Mouse (Mus musculus) NIH3T3 (cell line): ENCODE measurements at regions not wholly inside any gene's neighbourhood (a gene's known extent, or its start where the extent isn't known, plus 50 kb on each side); places are given as distances from the start of the nearest gene placed in this dataset.

Experiments used
- DNase-seq: peaks from one replicate; pipeline ENCODE4 v3.0.0-alpha.2; 2012; ENCODE audit warnings: low read depth

GRCm38 (mm10) chr16:93191174-93191573 is 365.2 kb upstream of the Runx1 start:
- no peak for DNase-seq

GRCm38 (mm10) chr16:93190301-93190700 is 364.4 kb upstream of the Runx1 start:
- DNase-seq, result peak; percentile 24

GRCm38 (mm10) chr16:93189875-93190274 is 363.9 kb upstream of the Runx1 start:
- peak; percentile 58 for DNase-seq

- DNase-seq, result peak; percentile 79
Observed at GRCm38 (mm10) chr16:93189412-93189811, 363.5 kb upstream of the Runx1 start.

GRCm38 (mm10) chr16:93186554-93186953 is 360.6 kb upstream of the Runx1 start:
- DNase-seq, result peak; percentile 81

- peak; percentile 69 for DNase-seq
Observed at GRCm38 (mm10) chr16:93182656-93183055, 356.7 kb upstream of the Runx1 start.

GRCm38 (mm10) chr16:93181497-93181896 is 355.5 kb upstream of the Runx1 start:
- DNase-seq, result no peak

- DNase-seq, result no peak
Observed at GRCm38 (mm10) chr16:93180213-93180612, 354.3 kb upstream of the Runx1 start.

- no peak for DNase-seq
Observed at GRCm38 (mm10) chr16:93166667-93167066, 340.7 kb upstream of the Runx1 start.

- no peak for DNase-seq
Observed at GRCm38 (mm10) chr16:93158526-93159226, 332.7 kb upstream of the Runx1 start.

- DNase-seq, result peak; percentile 5
Observed at GRCm38 (mm10) chr16:93153545-93154329, 327.8 kb upstream of the Runx1 start.

- DNase-seq, result peak; percentile 24
Observed at GRCm38 (mm10) chr16:93152765-93153489, 327.0 kb upstream of the Runx1 start.

- DNase-seq, result no peak
Observed at GRCm38 (mm10) chr16:93152057-93152456, 326.1 kb upstream of the Runx1 start.

- DNase-seq, result peak; percentile 3
Observed at GRCm38 (mm10) chr16:93151652-93152051, 325.7 kb upstream of the Runx1 start.

- peak; percentile 81 for DNase-seq
Observed at GRCm38 (mm10) chr16:93150451-93150850, 324.5 kb upstream of the Runx1 start.

GRCm38 (mm10) chr16:93147525-93148222 is 321.7 kb upstream of the Runx1 start:
- DNase-seq, result no peak

- DNase-seq, result no peak
Observed at GRCm38 (mm10) chr16:93146812-93147211, 320.9 kb upstream of the Runx1 start.

GRCm38 (mm10) chr16:93145617-93146016 is 319.7 kb upstream of the Runx1 start:
- DNase-seq, result no peak

- DNase-seq, result no peak
Observed at GRCm38 (mm10) chr16:93144033-93144432, 318.1 kb upstream of the Runx1 start.

- DNase-seq, result no peak
Observed at GRCm38 (mm10) chr16:93143164-93143563, 317.2 kb upstream of the Runx1 start.

GRCm38 (mm10) chr16:93141967-93142366 is 316.0 kb upstream of the Runx1 start:
- peak; percentile 50 for DNase-seq

- no peak for DNase-seq
Observed at GRCm38 (mm10) chr16:93140535-93141110, 314.7 kb upstream of the Runx1 start.
